Mouse (Mus musculus): ENCODE measurements around the gene Pde4c. TPM values are rescaled to one million over a fixed set of nuclear protein-coding genes. Genes with fewer than 3 reads are reported as not detected.

The Pde4c gene
- polyA plus RNA-seq, 1 experiment from 2014 or later, result 0.23 TPM

DNA sequence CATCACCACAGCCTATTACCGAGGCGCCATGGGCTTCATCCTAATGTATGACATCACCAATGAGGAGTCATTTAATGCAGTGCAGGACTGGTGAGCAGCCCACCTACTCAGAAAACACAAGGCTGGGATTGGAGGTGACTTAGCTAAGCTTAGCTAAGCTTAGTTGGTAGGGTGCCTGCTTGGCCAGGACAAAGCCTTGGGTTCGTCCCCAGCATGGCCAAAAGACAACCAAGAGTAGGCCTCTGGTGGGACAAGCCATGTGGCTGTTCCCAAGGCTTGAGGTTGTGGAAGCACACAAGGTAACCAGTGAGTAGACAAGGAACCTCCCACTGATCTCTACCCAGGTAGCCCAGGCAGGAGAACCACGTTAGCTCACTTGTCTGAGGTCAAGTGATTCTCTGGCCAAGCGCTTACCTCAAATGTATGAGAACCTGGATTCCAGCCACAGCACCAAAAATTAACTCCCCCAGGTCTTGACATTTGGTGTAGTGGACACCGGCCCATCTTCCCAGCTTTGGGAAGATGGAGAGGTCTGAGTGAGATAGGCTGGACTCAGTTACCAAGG lies 33.0 kb downstream of the Pde4c start:
- Histone ChIP-seq H3K9ac (0 out of 2 replicates have a peak overlapping the region, but pooled peaks have one; percentile 49), H3K27me3 (no peaks in the 10 kb centered on the region), H3K4me2 (peak overlapping the region; percentile 88; the same call in 1 of the 2 replicates), H3K4me1 (replicated peaks) (peaks cover 65% of the 10 kb centered on the region), H3K4me3 (no peak overlapping the region), H3K9me3 (no peaks in the 10 kb centered on the region), H3K27ac (no peak overlapping the region), H3K36me3 (peaks cover 32% of the 10 kb centered on the region)
- 94% methylated on average over 6 of the region's 6 CpGs for WGBS
- ATAC-seq (ENCODE audit: low FRiP score), result no peak

DNA sequence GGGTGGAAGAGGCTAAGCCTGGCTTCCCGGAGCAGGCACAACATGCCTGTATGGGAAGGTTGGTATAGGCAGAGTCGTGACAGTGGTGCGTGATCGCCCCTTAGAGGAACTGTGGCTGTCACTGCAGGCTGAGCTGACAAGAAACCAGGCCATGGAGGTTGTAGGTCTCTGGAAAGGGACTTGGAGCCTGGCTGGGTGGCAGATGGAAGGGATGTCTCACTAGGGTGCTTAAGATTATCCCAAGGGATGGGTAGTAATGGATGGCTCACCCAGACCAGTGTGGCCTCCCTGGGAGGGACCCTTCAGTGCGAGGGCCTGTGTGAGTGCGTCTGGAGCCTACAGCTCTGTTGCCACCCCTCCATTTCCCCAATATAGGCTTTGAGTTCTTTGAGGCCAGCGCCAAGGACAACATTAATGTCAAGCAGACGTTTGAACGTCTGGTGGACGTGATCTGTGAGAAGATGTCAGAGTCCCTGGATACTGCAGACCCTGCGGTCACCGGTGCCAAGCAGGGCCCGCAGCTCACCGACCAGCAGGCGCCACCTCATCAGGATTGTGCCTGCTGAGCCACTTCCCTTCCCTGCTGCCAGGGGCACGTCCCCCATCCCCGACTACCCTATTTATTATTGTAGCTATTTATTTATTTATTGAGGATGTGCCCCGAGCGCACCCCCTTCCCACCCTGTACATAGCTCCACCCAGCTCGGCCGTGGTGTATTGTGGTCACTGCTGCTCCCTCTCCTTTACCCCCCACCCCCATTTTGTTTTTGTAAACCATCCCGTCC lies 34.2 kb downstream of the Pde4c start:
- 61% methylated on average over 22 of the region's 22 CpGs for WGBS
- no peak for ATAC-seq (ENCODE audit: low FRiP score)
- Histone ChIP-seq H3K4me3 (no peak overlapping the region), H3K9ac (peak overlapping the region; percentile 49; the same call in 1 of the 2 replicates), H3K27ac (peak overlapping the region; percentile 20), H3K4me2 (no peak overlapping the region), H3K27me3 (no peaks in the 10 kb centered on the region), H3K36me3 (peaks cover 32% of the 10 kb centered on the region), H3K4me1 (replicated peaks) (peaks cover 63% of the 10 kb centered on the region), H3K9me3 (no peaks in the 10 kb centered on the region)

GRCm38 (mm10) chr8:70758308-70758615 lies 34.7 kb downstream of the Pde4c start:
- peaks cover 32% of the 10 kb centered on the region for H3K36me3 ChIP-seq
- no peak overlapping the region for H3K4me2 ChIP-seq
- peak overlapping the region; percentile 20 for H3K27ac ChIP-seq
- 70% methylated on average over 7 of the region's 7 CpGs for WGBS
- peaks cover 59% of the 10 kb centered on the region for H3K4me1 ChIP-seq (replicated peaks)
- no peaks in the 10 kb centered on the region for H3K9me3 ChIP-seq
- no peak for ATAC-seq (ENCODE audit: low FRiP score)
- H3K9ac ChIP-seq, result peak overlapping the region; percentile 49; the same call in 1 of the 2 replicates
- H3K4me3 ChIP-seq, result no peak overlapping the region
- H3K27me3 ChIP-seq, result no peaks in the 10 kb centered on the region

- H3K4me1 ChIP-seq (replicated peaks), result peaks cover 58% of the 10 kb centered on the region
- H3K27me3 ChIP-seq, result no peaks in the 10 kb centered on the region
- no peak overlapping the region for H3K4me3 ChIP-seq
- peaks cover 32% of the 10 kb centered on the region for H3K36me3 ChIP-seq
- H3K9ac ChIP-seq, result 0 out of 2 replicates have a peak overlapping the region, but pooled peaks have one; percentile 49
- H3K27ac ChIP-seq, result peak overlapping the region; percentile 20
- no peak for ATAC-seq (ENCODE audit: low FRiP score)
- H3K4me2 ChIP-seq, result peak overlapping the region; percentile 98
- whole genome bisulfite sequencing, result 69% methylated on average over 19 of the region's 19 CpGs
- H3K9me3 ChIP-seq, result no peaks in the 10 kb centered on the region
Observed at GRCm38 (mm10) chr8:70758616-70759561, 35.4 kb downstream of the Pde4c start.

DNA sequence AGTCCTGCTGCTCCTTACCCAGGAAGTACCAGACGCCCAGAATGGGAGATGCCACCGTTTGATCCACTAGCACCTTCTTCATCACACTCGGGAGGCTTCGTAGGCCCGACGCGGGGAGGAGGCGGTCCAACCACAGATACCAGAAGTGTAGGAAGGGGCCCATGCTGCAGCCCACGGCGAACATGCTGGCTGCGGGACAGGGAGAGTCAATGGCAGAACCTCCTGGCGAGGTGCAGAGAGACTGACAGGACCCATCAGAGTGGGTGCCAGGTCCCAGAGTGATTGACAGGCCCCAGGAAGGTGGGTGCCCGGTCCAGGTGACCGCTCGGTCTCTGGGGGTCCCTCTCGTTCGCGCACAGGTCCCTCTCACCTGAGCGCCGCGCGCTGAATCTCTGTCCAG lies 36.8 kb downstream of the Pde4c start:
- Histone ChIP-seq H3K27me3 (no peaks in the 10 kb centered on the region), H3K36me3 (peaks cover 39% of the 10 kb centered on the region), H3K27ac (peak overlapping the region; percentile 87), H3K4me3 (peak overlapping the region; percentile 70), H3K9me3 (no peaks in the 10 kb centered on the region), H3K4me2 (peak overlapping the region; percentile 98), H3K4me1 (replicated peaks) (peaks cover 52% of the 10 kb centered on the region), H3K9ac (peak overlapping the region; percentile 93)
- under 1% methylated on average over 22 of the region's 22 CpGs for WGBS
- no peak for ATAC-seq (ENCODE audit: low FRiP score)

GRCm38 (mm10) chr8:70760775-70761406 lies 37.4 kb downstream of the Pde4c start, which contains the start of gene Mpv17l2:
Mpv17l2 (minus strand) TSS chr8:70760946.
- H3K4me3 ChIP-seq, result peak within 1 kb of the TSS; percentile 70
- WGBS, result under 1% methylated on average over 55 of the region's 55 CpGs
- H3K9ac ChIP-seq, result peak within 1 kb of the TSS; percentile 93
- no peaks in the 10 kb centered on the region for H3K9me3 ChIP-seq
- peak within 1 kb of the TSS; percentile 87 for H3K27ac ChIP-seq
- peaks cover 3% of the 10 kb centered on the region; the same call in 1 of the 2 replicates for H3K27me3 ChIP-seq
- peak; percentile 95 for ATAC-seq (ENCODE audit: low FRiP score)
- peak within 1 kb of the TSS; percentile 98 for H3K4me2 ChIP-seq
- H3K4me1 ChIP-seq (replicated peaks), result peaks cover 50% of the 10 kb centered on the region
- peaks cover 38% of the 10 kb centered on the region for H3K36me3 ChIP-seq

GRCm38 (mm10) chr8:70762118-70762517 lies 38.6 kb downstream of the Pde4c start:
- ATAC-seq (ENCODE audit: low FRiP score), result no peak
- 68% methylated on average over 1 of the region's 1 CpGs for WGBS
- H3K9me3 ChIP-seq, result no peaks in the 10 kb centered on the region
- peaks cover 16% of the 10 kb centered on the region for H3K27me3 ChIP-seq
- no peak overlapping the region for H3K9ac ChIP-seq
- no peak overlapping the region for H3K4me2 ChIP-seq
- H3K4me3 ChIP-seq, result no peak overlapping the region
- H3K27ac ChIP-seq, result no peak overlapping the region
- H3K4me1 ChIP-seq (replicated peaks), result peaks cover 50% of the 10 kb centered on the region
- peaks cover 26% of the 10 kb centered on the region for H3K36me3 ChIP-seq

- Histone ChIP-seq H3K4me1 (replicated peaks) (peaks cover 37% of the 10 kb centered on the region), H3K9ac (no peak overlapping the region), H3K27ac (no peak overlapping the region), H3K4me2 (no peak overlapping the region), H3K4me3 (no peak overlapping the region), H3K27me3 (peaks cover 28% of the 10 kb centered on the region), H3K9me3 (no peaks in the 10 kb centered on the region), H3K36me3 (peaks cover 25% of the 10 kb centered on the region)
- 3% methylated on average over 3 of the region's 3 CpGs for WGBS
- ATAC-seq (ENCODE audit: low FRiP score), result no peak
Observed at GRCm38 (mm10) chr8:70763354-70763753, 39.8 kb downstream of the Pde4c start.

DNA sequence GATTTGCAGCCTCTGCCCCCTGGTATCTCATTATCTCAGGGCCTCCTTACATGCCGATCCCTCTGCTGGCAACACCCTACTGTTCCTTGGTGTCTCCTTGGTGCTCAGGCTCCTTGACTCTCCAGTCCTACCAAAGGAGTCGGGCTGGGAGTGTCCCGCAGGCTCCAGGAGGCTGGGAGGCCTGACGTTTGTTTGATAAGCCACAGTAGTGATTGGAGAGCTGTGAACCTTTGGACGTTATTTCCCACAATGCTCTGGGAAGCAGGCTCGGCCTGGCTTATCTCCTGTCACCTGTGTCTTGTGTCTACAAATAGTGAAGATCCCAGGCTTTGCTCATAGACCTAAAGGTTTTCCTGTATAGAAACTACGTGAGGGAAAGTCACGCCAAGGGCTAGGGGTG lies 40.5 kb downstream of the Pde4c start:
- Histone ChIP-seq H3K4me2 (no peak overlapping the region), H3K4me1 (replicated peaks) (peaks cover 32% of the 10 kb centered on the region), H3K27ac (no peak overlapping the region), H3K27me3 (peaks cover 30% of the 10 kb centered on the region), H3K36me3 (peaks cover 26% of the 10 kb centered on the region), H3K9me3 (no peaks in the 10 kb centered on the region), H3K9ac (no peak overlapping the region), H3K4me3 (no peak overlapping the region)
- WGBS, result 86% methylated on average over 8 of the region's 8 CpGs
- ATAC-seq (ENCODE audit: low FRiP score), result no peak

- Histone ChIP-seq H3K4me2 (no peak overlapping the region), H3K27me3 (peaks cover 30% of the 10 kb centered on the region), H3K9me3 (no peaks in the 10 kb centered on the region), H3K4me3 (no peak overlapping the region), H3K9ac (no peak overlapping the region), H3K4me1 (replicated peaks) (peaks cover 28% of the 10 kb centered on the region), H3K36me3 (peaks cover 28% of the 10 kb centered on the region), H3K27ac (no peak overlapping the region)
- WGBS, result 93% methylated on average over 13 of the region's 13 CpGs
- no peak for ATAC-seq (ENCODE audit: low FRiP score)
Observed at GRCm38 (mm10) chr8:70764676-70765075, 41.2 kb downstream of the Pde4c start.

- Histone ChIP-seq H3K9ac (peak overlapping the region; percentile 60; the same call in 1 of the 2 replicates), H3K9me3 (no peaks in the 10 kb centered on the region), H3K27me3 (peaks cover 30% of the 10 kb centered on the region), H3K27ac (no peak overlapping the region), H3K4me3 (no peak overlapping the region), H3K4me1 (replicated peaks) (peaks cover 24% of the 10 kb centered on the region), H3K36me3 (peaks cover 35% of the 10 kb centered on the region), H3K4me2 (peak overlapping the region; percentile 53)
- ATAC-seq (ENCODE audit: low FRiP score), result no peak
- 81% methylated on average over 9 of the region's 9 CpGs for WGBS
Observed at GRCm38 (mm10) chr8:70765329-70765728, 41.8 kb downstream of the Pde4c start.
